Mouse (Mus musculus) gonadal fat pad, adult 2 months (tissue): ENCODE measurements around the gene Mef2d. TPM values are rescaled to one million over a fixed set of nuclear protein-coding genes. Genes with fewer than 3 reads are reported as not detected.
"Not testable (repeated sequence)": the region's sequence is repeated elsewhere in the genome, so short reads cannot be mapped to it uniquely, and the experiment has no call there.

ENCODE experiments used
- DNase-seq: peaks from one replicate; pipeline ENCODE4 v3.0.0-alpha.2; 2012; ENCODE audit warnings: low read depth
- polyA plus RNA-seq: library from polyadenylated mRNA; depleted of rRNA; stranded (reverse); fragments of >200 nt; gene quantifications from 2 replicates; pipeline ENCODE4 v1.2.3, GENCODE M21; 2012

Mef2d gene
- polyA plus RNA-seq, 1 experiment: 39.5 TPM

DNA sequence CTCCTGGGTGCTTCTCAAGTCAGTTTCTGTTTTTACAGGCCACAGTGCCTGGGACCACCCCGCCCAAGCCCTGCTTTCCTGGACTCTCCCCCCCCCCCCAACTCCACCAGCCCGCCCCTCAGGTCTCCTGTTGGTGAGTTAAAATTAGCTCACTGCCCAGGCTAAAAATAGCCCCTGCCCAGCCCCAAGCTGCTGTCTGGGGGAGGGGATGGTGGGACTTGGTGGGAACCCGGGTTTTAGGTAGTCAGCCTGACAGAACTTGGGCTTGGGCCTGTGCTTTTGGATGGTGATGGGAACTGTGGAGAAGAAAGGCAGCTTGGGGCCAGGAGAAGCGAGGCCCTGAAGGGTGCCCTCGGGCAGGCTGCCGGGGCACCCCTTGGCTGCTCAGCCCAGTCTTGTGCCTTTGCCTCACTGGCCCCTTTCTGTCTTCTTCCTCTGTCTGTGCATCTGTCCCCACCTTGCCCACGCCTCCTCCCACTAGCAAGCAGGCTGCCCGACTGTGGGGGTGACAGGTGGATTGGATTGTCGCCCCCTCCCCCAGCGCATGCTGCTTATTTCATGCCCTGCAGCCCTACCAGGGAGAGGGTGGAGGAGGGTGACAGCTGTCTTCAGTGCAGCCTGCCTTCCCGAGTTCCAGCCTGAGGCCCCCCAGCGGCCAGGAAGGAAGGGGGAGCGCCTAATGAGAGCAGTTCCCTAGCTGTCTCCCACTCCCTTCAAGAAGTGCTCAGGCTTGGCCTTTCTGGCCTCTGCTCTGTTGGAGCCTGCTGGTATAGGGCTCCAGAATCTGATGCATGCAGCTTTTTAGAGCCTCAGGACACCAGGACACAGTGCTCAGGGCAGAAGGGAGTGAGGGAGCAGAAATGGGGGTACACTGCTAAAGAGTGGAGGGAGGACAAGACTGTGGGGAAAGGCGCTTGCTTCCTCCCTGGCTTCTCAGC is 8.2 kb downstream of the Mef2d start:
- no peak for DNase-seq

DNA sequence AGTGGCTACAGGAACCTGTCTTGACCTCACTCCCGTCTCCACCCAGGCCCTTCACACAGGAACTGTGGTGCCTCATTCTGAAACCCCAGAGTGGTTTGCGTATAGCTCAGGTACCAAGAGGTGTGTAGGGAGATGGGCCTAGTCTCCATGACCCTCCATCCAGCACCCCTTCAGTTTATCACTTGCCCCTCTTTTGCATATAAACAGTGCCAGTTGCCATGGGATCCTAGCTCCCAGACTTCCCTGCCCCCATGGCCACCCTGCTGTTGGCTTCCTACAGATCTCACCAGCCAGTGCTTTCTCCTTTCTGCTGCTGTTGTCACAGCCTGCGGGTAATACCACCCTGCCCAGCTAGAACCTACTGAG is 8.8 kb downstream of the Mef2d start:
- DNase-seq: no peak

DNA sequence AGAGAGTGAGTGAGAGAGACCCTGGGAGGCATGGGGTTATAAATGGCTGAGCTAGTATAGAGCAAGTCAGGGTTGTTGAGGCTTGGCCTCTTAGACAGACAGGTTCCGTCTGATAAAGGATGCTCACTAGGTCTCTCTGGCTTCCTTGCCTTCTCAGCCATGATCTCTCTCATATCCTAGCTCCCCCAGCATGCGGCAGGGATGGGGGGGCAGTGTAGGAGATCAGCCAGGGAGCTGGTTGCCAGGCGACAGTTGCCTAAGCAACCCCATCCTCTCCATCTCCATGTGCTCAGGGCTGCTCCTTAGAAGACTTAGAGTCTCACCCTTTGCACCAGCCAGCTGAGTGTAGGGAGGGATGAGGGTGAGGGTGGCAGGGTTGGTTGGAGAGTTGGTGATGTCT is 9.9 kb downstream of the Mef2d start:
- no peak for DNase-seq

DNA sequence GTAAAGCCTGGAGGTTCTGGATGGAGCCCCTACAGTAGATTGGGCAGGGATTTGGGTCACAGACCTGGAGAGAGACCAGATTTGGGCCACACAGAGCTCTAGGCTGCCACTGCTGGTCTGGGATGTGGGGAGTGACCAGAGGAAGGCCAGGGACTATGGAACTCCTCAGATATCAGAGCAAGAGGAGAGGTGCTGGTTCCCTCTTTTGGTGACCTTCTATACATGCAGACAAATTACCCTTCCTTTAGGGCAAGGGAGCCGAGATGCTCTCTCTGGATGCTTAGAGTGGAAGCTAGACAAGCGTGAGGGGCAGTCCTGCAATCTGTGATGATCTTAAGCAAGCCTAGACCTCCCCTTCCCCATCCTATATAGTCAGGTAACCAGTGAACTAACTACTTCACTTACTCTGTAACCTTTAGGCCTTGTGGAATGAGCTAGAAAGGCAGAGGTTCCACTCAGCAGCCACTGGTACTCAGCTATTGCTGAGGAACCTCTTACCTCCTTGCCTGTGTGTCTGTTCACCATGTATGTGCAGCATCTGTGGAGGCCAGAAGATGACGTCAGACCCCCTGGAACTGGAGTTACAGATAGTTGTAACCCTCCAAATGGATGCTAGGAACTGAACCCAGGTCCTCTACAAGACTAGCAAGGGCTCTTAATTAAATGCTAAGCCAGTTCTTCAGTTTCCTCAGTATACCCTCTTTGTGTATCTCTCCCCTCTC is 11.3 kb downstream of the Mef2d start:
- no peak for DNase-seq

DNA sequence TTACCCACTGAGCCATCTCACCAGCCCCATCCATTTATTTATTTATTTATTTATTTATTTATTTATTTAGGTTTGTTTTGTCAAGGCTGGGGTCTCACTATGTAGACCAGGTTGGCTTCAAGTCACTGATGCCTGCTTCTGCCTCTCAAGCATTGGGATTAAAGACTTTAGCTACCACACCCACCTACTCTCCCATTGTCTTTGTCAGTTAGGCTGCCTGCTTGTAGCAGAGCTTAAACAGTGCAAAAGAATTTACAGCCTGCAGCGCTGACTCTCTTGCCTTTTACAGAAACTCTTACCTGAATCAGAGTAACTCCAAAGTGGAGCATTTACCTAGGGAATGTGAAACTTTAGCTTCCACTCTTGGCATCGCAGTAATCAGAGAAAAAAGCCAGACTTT is 12.1 kb downstream of the Mef2d start:
- no peak for DNase-seq

DNA sequence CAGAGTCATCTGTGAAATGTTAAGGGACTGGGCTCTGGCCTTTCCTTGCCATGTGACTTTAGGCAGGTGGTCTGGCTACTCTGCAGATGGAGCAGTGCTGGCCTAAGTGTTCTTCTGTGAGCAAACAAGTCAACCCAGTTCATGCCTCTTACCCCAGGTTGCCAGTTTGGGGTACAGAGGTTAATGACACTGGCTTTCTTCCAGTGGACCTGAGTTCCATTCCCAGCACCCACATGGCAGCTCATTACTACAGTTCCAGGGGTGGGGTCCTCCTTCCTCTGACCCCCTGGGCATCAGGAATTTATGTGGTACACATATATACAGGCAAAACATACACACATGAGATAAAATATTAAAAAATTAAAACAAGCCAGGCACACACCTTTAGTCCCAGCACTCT is 14.6 kb downstream of the Mef2d start:
- DNase-seq: no peak

DNA sequence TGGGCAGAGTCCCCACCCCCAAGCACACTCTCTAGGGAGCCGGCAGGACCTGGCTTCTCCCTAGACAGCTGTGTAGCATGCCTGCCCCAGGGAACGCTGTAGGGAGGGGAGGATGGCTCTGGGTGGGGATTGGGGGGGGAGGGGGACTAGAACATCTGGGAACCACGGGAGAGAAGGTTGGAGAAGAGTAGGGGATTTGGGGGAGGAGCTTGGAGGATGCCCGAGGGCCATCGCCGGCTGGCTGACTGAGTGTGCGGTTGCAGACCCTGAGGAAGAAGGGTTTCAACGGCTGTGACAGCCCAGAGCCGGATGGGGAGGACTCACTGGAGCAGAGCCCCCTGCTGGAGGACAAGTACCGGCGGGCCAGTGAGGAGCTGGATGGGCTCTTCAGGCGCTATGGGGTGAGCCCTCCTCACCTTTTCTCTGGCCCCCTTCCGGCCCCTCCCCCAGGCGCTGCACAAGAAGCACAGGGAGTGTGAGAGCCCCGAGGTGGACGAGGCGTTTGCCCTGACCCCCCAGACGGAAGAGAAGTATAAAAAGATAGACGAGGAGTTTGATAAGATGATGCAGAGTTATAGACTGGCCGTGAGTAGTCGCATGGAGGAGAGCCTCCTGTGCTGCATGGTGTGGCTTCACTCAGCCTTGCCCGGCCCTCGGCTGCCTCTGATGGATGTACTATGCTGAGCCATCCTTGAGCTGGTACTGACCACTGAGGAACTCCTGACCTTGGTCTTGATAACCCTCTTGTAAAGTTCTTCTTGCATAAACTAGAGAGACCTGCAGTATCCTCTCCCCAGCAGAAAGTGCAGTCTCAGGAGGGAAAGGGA is 15.8 kb downstream of the Mef2d start:
- DNase-seq: no peak

DNA sequence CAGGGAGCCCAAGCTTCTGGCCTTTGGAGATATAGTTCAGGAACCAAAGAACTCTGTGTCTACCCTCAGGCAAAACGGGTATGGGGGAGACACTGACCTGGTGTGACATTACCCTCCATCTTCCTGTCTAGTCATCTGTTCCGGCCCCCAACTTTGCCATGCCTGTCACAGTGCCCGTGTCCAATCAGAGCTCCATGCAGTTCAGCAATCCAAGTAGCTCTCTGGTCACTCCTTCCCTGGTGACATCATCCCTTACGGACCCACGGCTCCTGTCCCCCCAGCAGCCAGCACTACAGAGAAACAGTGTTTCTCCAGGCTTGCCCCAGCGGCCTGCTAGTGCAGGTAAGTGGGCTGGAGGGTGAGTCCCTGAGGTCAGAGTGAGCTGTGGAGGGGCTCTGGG is 16.8 kb downstream of the Mef2d start:
- DNase-seq: no peak

DNA sequence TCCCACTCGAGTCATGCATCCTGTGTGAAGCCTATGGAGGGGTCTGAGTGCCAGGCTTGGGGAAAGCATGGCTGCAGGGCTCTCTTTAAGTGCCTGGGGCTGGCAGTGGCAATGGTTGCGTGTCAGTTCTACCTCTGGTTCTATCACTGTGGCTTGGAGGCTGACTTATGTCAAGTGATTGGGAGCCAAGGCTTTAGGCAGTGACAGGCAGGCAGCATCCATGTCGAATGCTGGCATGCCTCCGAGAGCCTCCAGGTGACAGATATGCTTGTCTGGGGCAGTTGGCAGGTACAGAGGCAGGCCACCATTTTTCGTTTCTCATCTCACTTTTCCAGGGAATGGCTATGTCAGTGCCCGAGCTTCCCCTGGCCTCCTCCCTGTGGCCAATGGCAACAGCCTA is 18.7 kb downstream of the Mef2d start:
- no peak for DNase-seq

DNA sequence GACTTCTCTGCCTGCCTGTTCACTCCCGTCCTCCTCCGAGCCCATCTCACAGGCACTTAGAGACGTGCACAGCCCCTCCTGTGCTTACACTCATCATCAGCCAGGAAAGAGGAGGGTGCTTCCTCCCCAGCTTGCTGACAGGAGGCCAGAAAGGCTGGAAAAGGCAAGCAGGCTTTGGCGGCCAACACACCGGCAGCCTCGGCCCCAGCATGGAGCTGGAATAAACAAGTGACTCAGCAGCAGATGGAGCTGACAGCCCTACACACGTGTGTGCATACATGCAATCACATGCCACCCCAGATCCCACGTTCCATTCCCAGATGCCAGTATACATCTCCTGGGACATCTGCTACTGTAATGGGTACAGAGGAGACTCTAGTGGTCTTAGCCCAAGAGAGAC is 20.1 kb downstream of the Mef2d start:
- no peak for DNase-seq

DNA sequence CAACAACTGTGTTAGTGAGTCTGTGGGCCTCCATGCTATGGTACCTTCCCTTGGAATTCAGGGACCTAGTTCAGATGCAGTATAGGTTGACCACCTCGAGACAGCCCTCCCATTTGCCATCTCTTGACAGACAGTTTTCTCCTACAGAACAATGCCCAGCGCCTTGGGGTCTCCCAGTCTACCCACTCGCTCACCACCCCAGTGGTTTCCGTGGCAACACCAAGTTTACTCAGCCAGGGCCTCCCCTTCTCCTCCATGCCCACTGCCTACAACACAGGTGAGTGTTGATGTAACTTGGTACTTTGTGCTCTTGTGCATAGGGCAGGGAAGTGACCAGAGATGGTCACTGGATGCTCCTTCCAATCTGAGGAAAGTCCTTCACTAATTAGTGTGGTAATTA is 20.6 kb downstream of the Mef2d start:
- DNase-seq: no peak

DNA sequence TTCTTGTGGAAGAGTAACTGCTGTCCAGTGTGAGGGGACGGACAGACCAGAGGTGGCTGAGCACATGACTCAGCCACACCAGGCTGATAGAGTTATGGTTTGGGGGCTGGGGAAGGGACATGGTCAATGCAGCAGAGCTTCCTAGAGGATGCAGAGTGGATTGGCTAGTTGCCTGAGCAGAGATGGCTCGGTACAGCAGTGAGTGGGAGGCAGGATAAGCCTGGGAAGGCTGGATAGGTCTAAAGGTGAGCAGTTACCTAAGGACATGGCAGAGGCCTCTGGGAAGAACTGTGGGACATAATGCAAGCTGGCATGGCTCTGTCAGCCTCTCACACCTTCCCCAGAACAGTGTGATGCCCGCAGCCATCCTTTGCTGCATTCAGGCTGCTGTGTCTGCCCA is 21.7 kb downstream of the Mef2d start:
- DNase-seq: no peak

DNA sequence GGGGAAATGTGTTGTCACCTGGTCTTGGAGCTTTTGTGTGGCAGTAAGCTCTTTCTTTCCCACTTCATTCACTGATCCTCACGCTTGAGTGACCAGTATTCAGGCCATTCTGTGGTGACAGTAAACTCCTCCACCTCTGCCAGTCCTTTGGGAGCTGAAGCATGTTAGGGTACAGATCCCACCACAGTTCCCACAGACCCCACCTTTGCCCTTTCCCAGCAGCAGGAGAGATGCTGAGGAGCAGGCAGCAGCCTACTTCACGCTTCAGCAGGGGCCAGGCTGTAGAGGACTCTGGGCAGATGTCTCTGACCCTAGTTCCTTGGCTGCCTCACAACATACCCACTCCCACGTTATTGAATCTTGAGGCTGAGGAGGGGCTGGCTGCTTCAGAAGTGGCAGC is 22.1 kb downstream of the Mef2d start:
- no peak for DNase-seq

DNA sequence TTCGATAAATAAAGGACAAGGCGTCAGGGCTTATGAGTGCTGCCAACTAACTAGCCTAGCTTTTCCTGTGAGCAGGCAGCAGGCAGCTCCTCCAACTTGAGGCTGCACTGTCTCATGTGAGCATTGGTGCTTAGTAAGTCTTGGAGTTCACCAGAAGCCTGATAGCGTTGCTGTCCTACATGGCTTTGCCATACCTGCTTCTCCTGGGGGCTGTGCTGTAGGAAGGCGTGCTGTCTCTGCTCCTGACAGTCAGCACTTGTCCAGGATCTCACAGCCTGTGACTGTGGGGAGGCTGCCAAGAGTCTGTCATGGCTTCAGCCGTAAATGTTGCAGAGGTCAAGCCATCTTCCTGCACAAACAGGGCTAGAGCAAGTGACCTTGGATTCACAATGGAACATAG is 23.9 kb downstream of the Mef2d start:
- DNase-seq: no peak

DNA sequence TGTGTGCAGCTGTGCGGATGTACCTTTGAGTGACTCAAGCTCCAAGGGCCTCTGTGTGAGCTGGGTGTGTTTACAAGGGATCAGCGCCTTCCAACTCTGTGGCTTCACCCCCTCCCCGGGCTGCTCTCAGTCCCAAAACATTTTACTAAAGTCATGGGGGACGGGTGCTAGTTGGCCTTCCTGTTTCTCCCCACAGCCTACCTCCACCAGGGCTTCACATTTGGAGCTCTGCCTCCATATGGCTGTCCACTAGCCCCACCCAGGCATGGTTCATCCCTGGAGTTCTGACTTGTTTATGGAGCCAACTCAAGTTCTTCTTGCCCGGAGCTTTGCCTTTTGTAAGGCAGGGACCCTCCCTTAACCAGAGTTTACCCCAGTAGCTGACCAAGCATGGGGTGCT is 28.2 kb downstream of the Mef2d start:
- DNase-seq: no peak

DNA sequence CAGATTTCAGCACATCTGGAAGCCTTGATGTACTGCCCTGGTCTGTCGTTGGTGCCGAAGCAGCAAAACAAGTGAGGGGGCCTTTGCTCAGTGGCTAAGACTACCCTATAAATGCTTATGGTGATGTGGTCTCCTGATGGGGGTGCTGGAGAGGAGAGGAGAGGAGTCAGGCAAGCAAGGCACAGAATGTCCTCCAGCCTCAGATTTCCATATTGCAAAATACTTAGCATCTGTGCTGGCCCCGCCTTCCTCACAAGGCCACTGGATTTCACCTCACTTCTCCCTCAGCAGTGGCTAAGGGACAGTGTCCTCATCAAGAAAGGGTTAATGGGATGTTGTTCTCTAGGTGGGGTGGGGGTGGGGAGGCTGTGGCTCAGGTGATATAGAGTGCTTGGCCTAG is 30.3 kb downstream of the Mef2d start:
- DNase-seq: no peak

DNA sequence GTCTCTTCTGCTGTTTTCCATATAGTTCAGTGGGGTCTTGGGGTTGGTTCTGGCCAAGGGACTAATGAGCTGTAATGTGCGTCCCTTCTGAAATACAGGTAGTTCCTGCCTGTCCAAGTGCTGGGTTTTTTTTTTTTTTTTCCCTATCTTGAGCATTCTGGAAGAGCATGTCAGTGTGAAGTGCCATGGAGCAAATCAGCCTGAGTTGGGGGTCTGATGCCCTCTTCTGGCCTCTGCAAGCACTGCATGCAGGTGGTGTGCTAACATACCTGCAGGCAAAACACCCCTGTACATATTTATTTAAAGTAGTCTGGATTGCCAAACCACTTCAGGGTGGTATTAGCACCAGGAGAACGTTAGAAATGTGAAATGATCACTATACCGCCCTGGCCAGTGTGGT is 31.2 kb downstream of the Mef2d start:
- DNase-seq: no peak

DNA sequence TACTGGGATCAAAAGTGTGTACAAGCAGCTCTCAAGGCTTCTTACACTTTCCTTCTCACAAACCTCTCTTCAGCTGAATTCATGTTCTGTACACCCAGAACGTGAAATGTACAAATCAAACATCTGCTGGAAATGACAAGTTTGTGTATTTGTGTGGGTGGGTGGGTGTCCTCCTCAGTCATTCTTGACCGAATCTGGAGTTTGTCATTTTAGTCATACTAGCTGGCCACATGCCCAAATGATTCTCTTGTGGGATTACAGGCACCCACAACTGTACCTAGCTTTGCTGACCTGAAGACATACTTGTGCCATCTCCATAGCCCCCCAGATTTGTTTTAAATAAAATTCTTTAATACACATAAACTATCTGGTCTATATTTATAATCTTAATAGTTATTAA is 32.7 kb downstream of the Mef2d start:
- no peak for DNase-seq

DNA sequence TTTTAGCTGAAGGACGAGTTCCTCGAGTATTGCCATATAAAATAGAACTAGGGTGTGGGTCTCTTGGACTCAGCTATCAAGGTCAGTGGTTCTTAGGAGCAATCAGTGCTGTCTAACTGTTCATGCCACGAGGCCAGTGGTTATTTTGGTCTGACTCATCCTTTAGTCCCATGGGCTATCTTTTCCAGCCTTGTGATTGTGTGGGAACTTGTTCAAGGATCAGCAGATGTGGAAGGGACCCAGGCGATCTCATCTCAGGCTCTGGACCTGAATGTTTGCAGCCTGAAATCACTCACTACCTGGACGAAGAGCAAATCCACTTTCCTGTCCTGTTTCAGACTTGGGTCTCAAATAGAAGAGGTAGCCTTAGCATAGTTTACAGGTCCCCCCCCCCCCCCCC is 34.9 kb downstream of the Mef2d start:
- DNase-seq: no peak

DNA sequence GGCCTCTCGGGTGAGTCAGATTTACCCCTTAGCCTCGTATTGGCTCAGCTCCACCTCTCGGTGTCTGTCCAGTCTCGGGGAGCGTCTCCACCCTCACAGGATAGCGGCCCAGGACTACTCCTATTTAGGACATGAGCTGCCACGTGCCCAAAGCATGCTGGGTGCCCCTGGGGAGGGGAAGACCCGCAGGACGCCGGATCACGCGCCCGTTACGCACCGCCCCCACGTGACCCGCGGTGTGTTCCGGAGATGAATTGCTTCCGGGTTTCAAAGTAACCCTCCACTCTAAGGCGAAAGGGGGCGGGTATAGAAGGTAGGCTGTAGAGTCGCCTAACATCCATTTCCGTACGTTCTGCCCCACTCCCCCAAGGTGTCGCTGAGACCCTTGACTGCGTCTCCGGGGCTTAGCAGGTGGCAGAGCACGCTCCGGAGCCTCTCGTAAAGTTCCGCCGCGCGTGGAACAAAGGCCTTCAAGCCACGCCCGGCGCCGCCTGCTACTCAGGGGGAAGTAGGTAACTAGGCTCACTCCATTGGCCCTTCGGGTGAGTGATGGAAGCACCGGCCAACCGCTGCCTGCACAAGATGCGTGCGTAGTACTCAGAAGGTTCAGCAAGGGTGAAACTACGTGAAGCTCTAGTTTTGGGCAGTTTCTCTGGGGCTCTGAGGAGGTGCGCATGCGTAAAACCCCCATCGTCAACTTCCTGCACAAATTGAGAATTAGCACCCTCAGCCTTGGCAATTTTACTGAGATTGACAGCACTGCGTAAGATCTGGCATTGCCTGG is 35.6 kb downstream of the Mef2d start:
- DNase-seq: peak; percentile 97

DNA sequence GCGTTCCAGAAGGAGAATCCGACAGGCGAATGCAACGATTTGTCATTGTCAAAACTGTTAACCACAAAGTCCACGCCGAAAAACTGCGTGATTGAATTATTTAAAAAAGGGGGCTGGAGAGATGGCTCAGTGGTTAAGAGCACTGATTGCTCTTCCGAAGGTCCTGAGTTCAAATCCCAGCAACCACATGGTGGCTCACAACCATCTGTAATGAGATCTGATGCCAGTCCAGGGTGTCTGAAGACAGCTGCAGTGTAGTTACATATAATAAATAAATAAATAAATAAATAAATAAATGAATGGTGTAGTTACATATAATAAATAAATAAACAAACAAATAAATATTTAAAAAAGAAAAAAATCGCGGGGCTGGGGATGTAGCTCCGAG is 36.2 kb downstream of the Mef2d start:
- DNase-seq: not testable (repeated sequence)

DNA sequence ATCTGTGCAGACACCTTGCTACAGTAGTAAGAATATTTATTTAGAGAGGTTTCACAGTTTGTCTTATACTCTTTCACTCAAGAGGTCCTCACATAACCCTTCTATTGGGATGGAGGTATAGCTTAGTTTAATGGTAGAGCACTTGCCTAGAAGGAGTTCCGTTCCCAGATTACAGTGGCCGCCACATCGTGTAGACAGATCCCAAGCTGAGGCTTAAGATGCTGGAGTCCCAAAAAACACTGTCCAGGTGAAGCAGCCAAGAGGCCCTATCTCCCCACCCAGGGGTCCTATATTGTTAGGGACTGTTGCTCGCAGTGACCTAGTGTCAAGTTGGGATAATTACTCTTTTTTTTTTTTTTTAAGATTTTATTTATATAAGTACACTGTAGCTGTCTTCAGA is 36.8 kb downstream of the Mef2d start:
- no peak for DNase-seq
